Mouse (Mus musculus): ENCODE measurements around the gene Il1rapl1.

- TF ChIP-seq CTCF (conservative IDR thresholded peaks at IDR 0.05 in 1 of 2, IDR thresholded peaks at IDR 0.05 in 1 of 2; ENCODE audit: low read depth in 2 of 2, low read length in 2 of 2) (no peak), SMC3 (IDR thresholded peaks at IDR 0.05; ENCODE audit: low read depth, low read length) (no peak), JUN (IDR thresholded peaks at IDR 0.05; ENCODE audit: insufficient read depth, low read depth, low read length) (no peak), TBP (conservative IDR thresholded peaks at IDR 0.05; ENCODE audit: low read depth, low read length) (no peak), TCF12 (IDR thresholded peaks at IDR 0.05; ENCODE audit: low read depth, low read length) (no peak), NRF1 (IDR thresholded peaks at IDR 0.05; ENCODE audit: low read depth, low read length) (no peak), ZC3H11A (IDR thresholded peaks at IDR 0.05; ENCODE audit: low read depth, low read length) (no peak), EP300 (IDR thresholded peaks at IDR 0.05; ENCODE audit: low read length) (no peak)
Measured at GRCm38 (mm10) chrX:87507997-87508396, 607.4 kb downstream of the Il1rapl1 start.

All from CH12.LX (cell line).